Mouse (Mus musculus) midbrain, embryonic 13.5 days (tissue): ENCODE measurements at regions not wholly inside any gene's neighbourhood (a gene's known extent, or its start where the extent isn't known, plus 50 kb on each side); places are given as distances from the start of the nearest gene placed in this dataset.
"Not testable (repeated sequence)": the region's sequence is repeated elsewhere in the genome, so short reads cannot be mapped to it uniquely, and the experiment has no call there.

Experiments
- ATAC-seq: fragments of 200-750 bp; cut with Nextera tagmentation; 2 replicates; pipeline ENCODE4 v1.8.0; 2017; ENCODE audit warnings: mild to moderate bottlenecking, moderate TSS enrichment, moderate library complexity
- H3K27ac ChIP-seq: fragments of 300-500 bp; sonication (generic); 2 replicates; pipeline ENCODE4 v1.5.1; 2015; ENCODE audit warnings: inconsistent platforms, mild to moderate bottlenecking, moderate library complexity
- H3K27me3 ChIP-seq: fragments of 300-500 bp; sonication (generic); 2 replicates; pipeline ENCODE4 v1.6.1; 2015; ENCODE audit warnings: mild to moderate bottlenecking, inconsistent platforms
- H3K36me3 ChIP-seq: fragments of 300-500 bp; sonication (generic); 2 replicates; pipeline ENCODE4 v1.6.1; 2015; ENCODE audit warnings: mild to moderate bottlenecking, inconsistent platforms
- H3K4me1 ChIP-seq: fragments of 300-500 bp; sonication (generic); replicated peaks from 2 replicates; pipeline ENCODE4 v1.6.1; 2015; ENCODE audit warnings: inconsistent platforms
- H3K4me2 ChIP-seq: fragments of 300-500 bp; sonication (generic); replicated peaks from 2 replicates; pipeline ENCODE4 v1.6.1; 2015; ENCODE audit warnings: moderate library complexity, mild to moderate bottlenecking, inconsistent platforms
- H3K4me3 ChIP-seq: fragments of 300-500 bp; sonication (generic); replicated peaks from 2 replicates; pipeline ENCODE4 v1.5.1; 2015; ENCODE audit warnings: mild to moderate bottlenecking, inconsistent platforms
- H3K9ac ChIP-seq: fragments of 300-500 bp; sonication (generic); replicated peaks from 2 replicates; pipeline ENCODE4 v1.6.1; 2015; ENCODE audit warnings: mild to moderate bottlenecking, inconsistent platforms
- H3K9me3 ChIP-seq: fragments of 300-500 bp; sonication (generic); 2 replicates; pipeline ENCODE4 v1.6.1; 2016; ENCODE audit warnings: mild to moderate bottlenecking, inconsistent platforms
- WGBS: fragments of 180-500 bp; shearing (Covaris S2); methylation state at CpG from one replicate; pipeline ENCODE4 v1.1.7; 2015; 5-methylcytosine and 5-hydroxymethylcytosine counted together

GRCm38 (mm10) chr2:166303854-166304253 is 148.4 kb upstream of the Sulf2 start:
- peaks cover 44% of the 10 kb centered on the region for H3K27me3 ChIP-seq
- H3K36me3 ChIP-seq: no peaks in the 10 kb centered on the region
- no peak overlapping the region for H3K27ac ChIP-seq
- no peak overlapping the region for H3K4me2 ChIP-seq
- ATAC-seq: no peak
- no peak overlapping the region for H3K9ac ChIP-seq
- WGBS: 67% methylated on average over 2 of the region's 2 CpGs
- peaks cover 39% of the 10 kb centered on the region for H3K4me1 ChIP-seq
- no peaks in the 10 kb centered on the region for H3K9me3 ChIP-seq
- no peak overlapping the region for H3K4me3 ChIP-seq

GRCm38 (mm10) chr2:166301161-166301560 is 145.7 kb upstream of the Sulf2 start:
- WGBS: 94% methylated on average over 9 of the region's 9 CpGs
- Histone ChIP-seq H3K9ac (no peak overlapping the region), H3K4me1 (peaks cover 22% of the 10 kb centered on the region), H3K27ac (no peak overlapping the region), H3K4me2 (no peak overlapping the region), H3K27me3 (peaks cover 24% of the 10 kb centered on the region), H3K4me3 (no peak overlapping the region), H3K36me3 (no peaks in the 10 kb centered on the region), H3K9me3 (no peaks in the 10 kb centered on the region)
- ATAC-seq: no peak

GRCm38 (mm10) chr2:166294672-166295071 is 139.2 kb upstream of the Sulf2 start:
- H3K27ac ChIP-seq: no peak overlapping the region
- H3K27me3 ChIP-seq: peaks cover 28% of the 10 kb centered on the region
- no peak for ATAC-seq
- H3K4me3 ChIP-seq: no peak overlapping the region
- peaks cover 20% of the 10 kb centered on the region for H3K4me1 ChIP-seq
- 83% methylated on average over 10 of the region's 10 CpGs for WGBS
- H3K9me3 ChIP-seq: no peaks in the 10 kb centered on the region
- H3K36me3 ChIP-seq: no peaks in the 10 kb centered on the region
- no peak overlapping the region for H3K4me2 ChIP-seq
- no peak overlapping the region for H3K9ac ChIP-seq

- H3K4me2 ChIP-seq: no peak overlapping the region
- 87% methylated on average over 6 of the region's 6 CpGs for WGBS
- peaks cover 33% of the 10 kb centered on the region for H3K27me3 ChIP-seq
- no peak overlapping the region for H3K4me3 ChIP-seq
- ATAC-seq: no peak
- no peak overlapping the region for H3K9ac ChIP-seq
- H3K36me3 ChIP-seq: no peaks in the 10 kb centered on the region
- no peak overlapping the region for H3K27ac ChIP-seq
- H3K9me3 ChIP-seq: no peaks in the 10 kb centered on the region
- H3K4me1 ChIP-seq: peaks cover 24% of the 10 kb centered on the region
Measured at GRCm38 (mm10) chr2:166292987-166293386, 137.5 kb upstream of the Sulf2 start.

- H3K4me3 ChIP-seq: no peak overlapping the region
- H3K27ac ChIP-seq: no peak overlapping the region
- H3K27me3 ChIP-seq: peaks cover 37% of the 10 kb centered on the region
- no peaks in the 10 kb centered on the region for H3K9me3 ChIP-seq
- no peak overlapping the region for H3K4me2 ChIP-seq
- peaks cover 30% of the 10 kb centered on the region for H3K4me1 ChIP-seq
- ATAC-seq: no peak
- WGBS: 41% methylated on average over 6 of the region's 6 CpGs
- no peak overlapping the region for H3K9ac ChIP-seq
- H3K36me3 ChIP-seq: no peaks in the 10 kb centered on the region
Measured at GRCm38 (mm10) chr2:166291266-166291665, 135.8 kb upstream of the Sulf2 start.

GRCm38 (mm10) chr2:166290826-166291225 is 135.4 kb upstream of the Sulf2 start:
- Histone ChIP-seq H3K27me3 (peaks cover 40% of the 10 kb centered on the region), H3K4me3 (no peak overlapping the region), H3K9me3 (no peaks in the 10 kb centered on the region), H3K4me1 (peaks cover 30% of the 10 kb centered on the region), H3K27ac (peak overlapping the region; percentile 39; the same call in 1 of the 2 replicates), H3K36me3 (no peaks in the 10 kb centered on the region), H3K9ac (no peak overlapping the region), H3K4me2 (no peak overlapping the region)
- ATAC-seq: no peak
- WGBS: 54% methylated on average over 9 of the region's 9 CpGs

- WGBS: 80% methylated on average over 6 of the region's 6 CpGs
- no peak for ATAC-seq
- H3K4me1 ChIP-seq: peaks cover 30% of the 10 kb centered on the region
- no peaks in the 10 kb centered on the region for H3K9me3 ChIP-seq
- no peak overlapping the region for H3K4me2 ChIP-seq
- no peak overlapping the region for H3K27ac ChIP-seq
- no peak overlapping the region for H3K9ac ChIP-seq
- H3K4me3 ChIP-seq: no peak overlapping the region
- peaks cover 33% of the 10 kb centered on the region for H3K27me3 ChIP-seq
- no peaks in the 10 kb centered on the region for H3K36me3 ChIP-seq
Measured at GRCm38 (mm10) chr2:166289198-166289597, 133.7 kb upstream of the Sulf2 start.

- 100% methylated on average over 1 of the region's 5 CpGs for WGBS
- not testable (repeated sequence) for H3K4me2 ChIP-seq, H3K9me3 ChIP-seq, H3K27me3 ChIP-seq, H3K36me3 ChIP-seq, H3K9ac ChIP-seq, H3K4me3 ChIP-seq
- 0 out of 2 replicates have a peak, but pooled peaks cover 10% of the 10 kb centered on the region for H3K4me1 ChIP-seq
- H3K27ac ChIP-seq: peak overlapping the region; percentile 45; the same call in 1 of the 2 replicates
- ATAC-seq: peak; percentile 45; the same call in 1 of the 2 replicates
Measured at GRCm38 (mm10) chr2:166281137-166281536, 125.7 kb upstream of the Sulf2 start.

GRCm38 (mm10) chr2:166280651-166281127 is 125.2 kb upstream of the Sulf2 start:
- Histone ChIP-seq H3K27me3 (no peaks in the 10 kb centered on the region), H3K4me3 (no peak overlapping the region), H3K9me3 (peaks cover 5% of the 10 kb centered on the region; the same call in 1 of the 2 replicates), H3K4me1 (0 out of 2 replicates have a peak, but pooled peaks cover 10% of the 10 kb centered on the region), H3K4me2 (no peak overlapping the region), H3K27ac (peak overlapping the region; percentile 45; the same call in 1 of the 2 replicates), H3K36me3 (no peaks in the 10 kb centered on the region), H3K9ac (no peak overlapping the region)
- ATAC-seq: peak; percentile 53
- 47% methylated on average over 5 of the region's 5 CpGs for WGBS

- H3K9me3 ChIP-seq: peaks cover 5% of the 10 kb centered on the region; the same call in 1 of the 2 replicates
- H3K36me3 ChIP-seq: no peaks in the 10 kb centered on the region
- WGBS: 82% methylated on average over 15 of the region's 15 CpGs
- no peak overlapping the region for H3K9ac ChIP-seq
- H3K27ac ChIP-seq: no peak overlapping the region
- no peaks in the 10 kb centered on the region for H3K27me3 ChIP-seq
- no peak overlapping the region for H3K4me2 ChIP-seq
- H3K4me1 ChIP-seq: 0 out of 2 replicates have a peak, but pooled peaks cover 10% of the 10 kb centered on the region
- H3K4me3 ChIP-seq: no peak overlapping the region
- ATAC-seq: no peak
Measured at GRCm38 (mm10) chr2:166279676-166280075, 124.2 kb upstream of the Sulf2 start.

GRCm38 (mm10) chr2:166275398-166275797 is 119.9 kb upstream of the Sulf2 start:
- peaks cover 5% of the 10 kb centered on the region; the same call in 1 of the 2 replicates for H3K9me3 ChIP-seq
- no peak overlapping the region for H3K27ac ChIP-seq
- no peak for ATAC-seq
- no peak overlapping the region for H3K4me2 ChIP-seq
- no peak overlapping the region for H3K9ac ChIP-seq
- no peak overlapping the region for H3K4me3 ChIP-seq
- H3K27me3 ChIP-seq: no peaks in the 10 kb centered on the region
- H3K36me3 ChIP-seq: no peaks in the 10 kb centered on the region
- peaks cover 27% of the 10 kb centered on the region for H3K4me1 ChIP-seq
- 90% methylated on average over 8 of the region's 8 CpGs for WGBS

GRCm38 (mm10) chr2:166274016-166274346 is 118.5 kb upstream of the Sulf2 start:
- 58% methylated on average over 2 of the region's 2 CpGs for WGBS
- no peaks in the 10 kb centered on the region for H3K36me3 ChIP-seq
- H3K4me1 ChIP-seq: peaks cover 23% of the 10 kb centered on the region
- 0 out of 2 replicates have a peak, but pooled peaks cover 4% of the 10 kb centered on the region for H3K27me3 ChIP-seq
- H3K4me3 ChIP-seq: no peak overlapping the region
- peak overlapping the region; percentile 48 for H3K27ac ChIP-seq
- peak; percentile 64 for ATAC-seq
- no peak overlapping the region for H3K4me2 ChIP-seq
- no peaks in the 10 kb centered on the region for H3K9me3 ChIP-seq
- H3K9ac ChIP-seq: no peak overlapping the region
